Mouse (Mus musculus) hindbrain, embryonic 13.5 days (tissue): ENCODE results near the gene Abca13. TPM values are rescaled to one million over a fixed set of nuclear protein-coding genes. Genes with fewer than 3 reads are reported as not detected.

Experiments used
- ATAC-seq: fragments of 200-750 bp; cut with Nextera tagmentation; 2 replicates; pipeline ENCODE4 v1.8.0; 2017; ENCODE audit warnings: moderate TSS enrichment; ENCODE audit not compliant: low FRiP score
- H3K27ac ChIP-seq: fragments of 300-500 bp; sonication (generic); 2 replicates; pipeline ENCODE4 v1.5.1; 2015; ENCODE audit warnings: inconsistent platforms, mild to moderate bottlenecking, moderate library complexity
- H3K27me3 ChIP-seq: fragments of 300-500 bp; sonication (generic); 2 replicates; pipeline ENCODE4 v1.6.1; 2015; ENCODE audit warnings: mild to moderate bottlenecking, inconsistent platforms
- H3K36me3 ChIP-seq: fragments of 300-500 bp; sonication (generic); 2 replicates; pipeline ENCODE4 v1.6.1; 2015; ENCODE audit warnings: mild to moderate bottlenecking, inconsistent platforms
- H3K4me1 ChIP-seq: fragments of 300-500 bp; sonication (generic); replicated peaks from 2 replicates; pipeline ENCODE4 v1.6.1; 2015; ENCODE audit warnings: inconsistent platforms
- H3K4me2 ChIP-seq: fragments of 300-500 bp; sonication (generic); 2 replicates; pipeline ENCODE4 v1.6.1; 2015; ENCODE audit warnings: inconsistent platforms, mild to moderate bottlenecking, moderate library complexity
- H3K4me3 ChIP-seq: fragments of 300-500 bp; sonication (generic); 2 replicates; pipeline ENCODE4 v1.5.1; 2015; ENCODE audit warnings: mild to moderate bottlenecking, inconsistent platforms
- H3K9ac ChIP-seq: fragments of 300-500 bp; sonication (generic); 2 replicates; pipeline ENCODE4 v1.6.1; 2015; ENCODE audit warnings: mild to moderate bottlenecking, inconsistent platforms
- H3K9me3 ChIP-seq: fragments of 300-500 bp; sonication (generic); 2 replicates; pipeline ENCODE4 v1.6.1; 2016; ENCODE audit warnings: inconsistent platforms
- WGBS: fragments of 180-500 bp; shearing (Covaris S2); methylation state at CpG from one replicate; pipeline ENCODE4 v1.1.7; 2015; 5-methylcytosine and 5-hydroxymethylcytosine counted together
- polyA plus RNA-seq: library from polyadenylated mRNA; unstranded; fragments of >200 nt; fragmentation: Nextera tagmentation; extraction: Ambion mirVana; gene quantifications from 2 replicates; pipeline ENCODE4 v1.2.1, GENCODE M21; 2015

Abca13 gene
- polyA plus RNA-seq, 1 experiment from 2014 or later, result 0.01 TPM

DNA sequence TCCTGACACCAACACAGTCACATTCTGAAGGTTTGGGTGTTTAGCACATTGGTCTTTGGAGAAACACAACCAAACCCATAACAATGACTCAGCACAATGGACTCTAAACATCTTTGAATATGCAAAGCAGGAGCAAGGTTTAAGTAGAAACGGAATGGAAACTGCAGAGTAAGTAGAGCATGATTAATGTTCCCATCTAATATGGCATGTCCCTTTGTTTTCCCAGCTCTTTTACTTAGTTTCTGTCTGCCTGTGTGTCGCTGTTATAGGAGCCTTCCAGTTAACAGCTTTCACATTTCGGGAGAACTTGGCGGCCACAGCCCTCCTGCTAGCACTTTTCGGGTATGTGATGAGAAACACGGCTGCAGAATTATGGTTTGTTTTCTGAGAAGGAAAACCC lies 378.6 kb downstream of the Abca13 start:
- no peaks in the 10 kb centered on the region for H3K9me3 ChIP-seq
- H3K4me3 ChIP-seq, result no peak overlapping the region
- no peaks in the 10 kb centered on the region for H3K36me3 ChIP-seq
- WGBS, result 55% methylated on average over 6 of the region's 6 CpGs
- H3K4me2 ChIP-seq, result no peak overlapping the region
- ATAC-seq, result no peak
- H3K27ac ChIP-seq, result no peak overlapping the region
- H3K27me3 ChIP-seq, result no peaks in the 10 kb centered on the region
- H3K4me1 ChIP-seq, result no peaks in the 10 kb centered on the region
- no peak overlapping the region for H3K9ac ChIP-seq

DNA sequence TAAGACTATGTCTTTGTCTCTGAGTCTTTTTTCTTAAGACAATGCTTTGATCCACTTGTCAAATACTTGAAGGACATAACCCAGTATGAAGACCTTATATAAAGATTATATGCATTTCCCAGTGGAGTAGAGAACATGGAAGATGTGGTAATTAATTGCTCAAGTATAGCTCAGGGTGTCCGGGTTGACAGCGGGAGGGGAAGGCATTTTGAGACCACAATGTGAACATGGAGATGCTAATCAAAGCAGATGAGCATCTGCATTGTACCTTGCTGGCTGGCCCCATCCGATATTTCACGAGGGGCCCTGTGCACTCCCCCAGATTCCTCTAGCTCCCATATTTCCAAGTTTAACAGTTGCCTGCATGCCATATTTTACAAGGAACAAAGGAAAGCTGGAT lies 383.2 kb downstream of the Abca13 start:
- no peaks in the 10 kb centered on the region for H3K4me1 ChIP-seq
- no peak overlapping the region for H3K27ac ChIP-seq
- no peak overlapping the region for H3K9ac ChIP-seq
- no peak overlapping the region for H3K4me2 ChIP-seq
- no peaks in the 10 kb centered on the region for H3K27me3 ChIP-seq
- H3K9me3 ChIP-seq, result no peaks in the 10 kb centered on the region
- no peaks in the 10 kb centered on the region for H3K36me3 ChIP-seq
- H3K4me3 ChIP-seq, result no peak overlapping the region
- no peak for ATAC-seq
- 63% methylated on average over 4 of the region's 4 CpGs for WGBS

DNA sequence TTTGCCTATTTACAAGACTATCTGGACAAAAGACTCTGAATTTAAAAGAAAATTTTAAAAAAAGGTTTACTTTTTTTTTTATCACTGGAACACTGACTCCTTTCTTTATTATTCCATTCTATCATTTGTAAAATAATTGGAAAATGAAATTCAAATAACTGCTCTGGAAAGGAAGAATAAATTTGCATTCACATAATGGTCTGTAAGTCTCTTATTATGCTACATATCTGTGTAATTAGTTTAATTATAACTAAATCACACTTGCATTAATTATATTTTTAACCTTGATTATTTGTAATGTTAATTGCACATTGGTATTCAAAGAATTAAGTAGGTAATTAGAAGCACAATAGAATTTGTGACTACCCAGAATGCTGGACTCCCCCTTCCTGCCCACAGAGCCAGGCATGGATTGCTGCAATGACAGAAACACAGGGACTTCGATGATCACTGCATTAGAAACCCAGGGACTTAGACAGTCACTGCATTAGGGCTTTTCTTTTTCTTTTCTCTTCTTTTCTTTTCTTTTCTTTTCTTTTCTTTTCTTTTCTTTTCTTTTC lies 400.1 kb downstream of the Abca13 start:
- Histone ChIP-seq H3K4me2 (no peak overlapping the region), H3K36me3 (no peaks in the 10 kb centered on the region), H3K9ac (no peak overlapping the region), H3K4me1 (no peaks in the 10 kb centered on the region), H3K9me3 (no peaks in the 10 kb centered on the region), H3K27me3 (no peaks in the 10 kb centered on the region), H3K4me3 (no peak overlapping the region), H3K27ac (no peak overlapping the region)
- no peak; the same call in 1 of the 2 replicates for ATAC-seq
- 56% methylated on average over 1 of the region's 1 CpGs for WGBS

DNA sequence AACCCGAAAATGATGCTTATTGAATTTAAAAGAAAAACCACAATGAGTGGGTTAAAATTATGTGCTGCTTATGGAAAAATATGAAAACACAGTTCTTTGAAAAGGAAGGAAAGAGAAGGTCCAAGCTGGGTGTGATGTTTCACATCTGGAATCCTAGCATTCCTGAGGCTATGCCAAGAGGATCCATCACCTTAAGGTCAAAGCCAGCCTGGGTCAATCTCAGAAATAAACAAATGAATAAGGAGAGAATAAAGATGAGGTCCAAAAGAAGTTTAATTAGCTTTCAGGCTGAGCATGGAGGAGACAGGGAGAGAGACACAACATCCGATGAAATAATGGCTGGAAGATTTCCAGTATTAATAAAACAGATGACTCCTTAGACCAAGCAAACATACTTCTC lies 405.6 kb downstream of the Abca13 start:
- no peaks in the 10 kb centered on the region for H3K27me3 ChIP-seq

DNA sequence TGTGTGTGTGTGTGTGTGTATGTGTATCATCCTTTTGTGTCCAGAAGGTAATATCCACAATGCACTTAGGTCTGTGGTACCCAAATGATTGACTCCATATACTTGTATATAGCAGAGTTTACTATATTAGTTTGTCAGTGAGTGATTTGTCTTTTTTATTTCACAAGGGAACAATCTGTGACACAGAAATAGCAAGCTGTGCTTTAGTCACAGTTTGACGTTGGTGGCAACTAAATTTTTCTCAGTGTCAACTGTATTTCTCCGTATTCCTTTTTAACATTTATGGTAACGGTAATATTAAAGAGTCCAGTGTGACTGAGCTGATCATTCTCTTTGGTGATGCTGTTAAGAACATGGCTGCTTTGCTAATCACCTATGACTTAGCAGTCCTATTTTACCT lies 409.4 kb downstream of the Abca13 start:
- ATAC-seq, result no peak
- no peaks in the 10 kb centered on the region for H3K36me3 ChIP-seq
- no peak overlapping the region for H3K9ac ChIP-seq
- H3K4me1 ChIP-seq, result no peaks in the 10 kb centered on the region
- WGBS, result 90% methylated on average over 3 of the region's 3 CpGs
- no peaks in the 10 kb centered on the region for H3K9me3 ChIP-seq
- no peak overlapping the region for H3K27ac ChIP-seq
- no peak overlapping the region for H3K4me3 ChIP-seq
- H3K27me3 ChIP-seq, result no peaks in the 10 kb centered on the region
- no peak overlapping the region for H3K4me2 ChIP-seq

More for the DNA sequence above, 405.6 kb downstream of the Abca13 start:
- Histone ChIP-seq H3K27ac (no peak overlapping the region), H3K9me3 (no peaks in the 10 kb centered on the region), H3K9ac (no peak overlapping the region), H3K4me2 (no peak overlapping the region), H3K4me3 (no peak overlapping the region), H3K4me1 (no peaks in the 10 kb centered on the region), H3K36me3 (no peaks in the 10 kb centered on the region)
- no peak for ATAC-seq
- WGBS, result 79% methylated on average over 2 of the region's 2 CpGs

DNA sequence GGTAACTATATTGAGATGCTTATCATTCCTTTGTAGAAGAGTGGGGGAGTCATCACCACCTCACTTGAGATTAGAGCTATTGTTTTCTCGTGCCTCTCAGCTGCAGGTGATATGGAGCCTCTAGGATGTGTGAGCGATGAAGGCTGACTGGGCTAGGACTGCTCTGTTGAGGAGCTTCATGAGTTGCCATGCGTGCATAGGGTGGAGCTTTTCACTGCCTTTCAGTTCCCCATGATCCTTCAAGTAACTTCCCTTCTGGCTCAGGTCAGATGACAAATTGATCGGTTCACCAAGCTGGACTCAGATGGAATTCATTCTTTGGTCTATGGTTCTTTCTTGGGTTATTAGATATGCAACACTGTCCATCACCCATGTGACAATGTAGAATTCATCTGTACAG lies 410.4 kb downstream of the Abca13 start:
- WGBS, result 86% methylated on average over 4 of the region's 4 CpGs
- H3K9ac ChIP-seq, result no peak overlapping the region
- ATAC-seq, result no peak
- H3K4me1 ChIP-seq, result no peaks in the 10 kb centered on the region
- no peak overlapping the region for H3K27ac ChIP-seq
- H3K36me3 ChIP-seq, result no peaks in the 10 kb centered on the region
- H3K9me3 ChIP-seq, result no peaks in the 10 kb centered on the region
- H3K4me2 ChIP-seq, result no peak overlapping the region
- H3K4me3 ChIP-seq, result no peak overlapping the region
- no peaks in the 10 kb centered on the region for H3K27me3 ChIP-seq

DNA sequence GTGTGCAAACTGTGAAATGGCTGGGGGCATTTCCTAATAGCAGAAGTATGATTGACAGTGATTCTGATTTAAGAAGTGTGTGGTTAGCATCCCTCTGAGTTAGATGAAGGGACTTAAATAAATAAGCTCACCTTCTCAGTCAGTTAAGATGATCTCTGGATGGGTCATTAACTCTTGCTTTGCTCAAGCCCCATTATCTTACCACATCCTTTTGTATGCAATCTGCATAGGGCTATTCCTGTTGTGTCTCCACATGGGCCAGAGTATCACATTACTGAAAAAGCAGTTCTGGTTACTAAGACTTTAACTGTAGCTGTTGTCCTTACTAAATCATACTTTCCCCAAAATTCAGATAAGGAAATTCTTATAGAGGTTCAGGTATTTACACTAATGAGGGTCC lies 416.5 kb downstream of the Abca13 start:
- Histone ChIP-seq H3K27ac (no peak overlapping the region), H3K4me1 (no peaks in the 10 kb centered on the region), H3K4me3 (no peak overlapping the region), H3K4me2 (no peak overlapping the region), H3K27me3 (no peaks in the 10 kb centered on the region), H3K9ac (no peak overlapping the region), H3K36me3 (no peaks in the 10 kb centered on the region), H3K9me3 (no peaks in the 10 kb centered on the region)
- ATAC-seq, result no peak

DNA sequence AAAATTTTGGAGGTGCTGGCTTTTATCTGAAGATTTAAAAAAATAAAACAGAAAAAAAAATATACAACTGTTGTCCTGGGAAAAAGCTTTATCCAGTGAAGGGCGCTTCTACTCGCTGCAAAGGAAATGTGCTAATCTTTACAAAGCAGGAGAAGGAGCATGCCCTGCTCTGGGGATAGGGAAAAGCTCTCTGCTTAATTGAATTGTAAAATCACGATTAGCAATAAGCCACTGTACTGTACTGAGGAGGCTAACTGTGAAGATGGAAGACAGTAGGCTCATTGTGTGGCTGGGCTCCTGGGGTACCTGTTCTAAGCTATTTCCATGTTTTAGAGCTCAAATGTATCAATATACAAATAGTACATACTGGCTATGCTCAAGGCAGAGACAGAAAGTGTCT lies 417.3 kb downstream of the Abca13 start:
- no peak overlapping the region for H3K4me3 ChIP-seq
- no peak overlapping the region for H3K27ac ChIP-seq
- no peak overlapping the region for H3K9ac ChIP-seq
- H3K27me3 ChIP-seq, result no peaks in the 10 kb centered on the region
- WGBS, result 64% methylated on average over 3 of the region's 3 CpGs
- no peak overlapping the region for H3K4me2 ChIP-seq
- H3K9me3 ChIP-seq, result no peaks in the 10 kb centered on the region
- H3K4me1 ChIP-seq, result no peaks in the 10 kb centered on the region
- no peaks in the 10 kb centered on the region for H3K36me3 ChIP-seq
- no peak; the same call in 1 of the 2 replicates for ATAC-seq

DNA sequence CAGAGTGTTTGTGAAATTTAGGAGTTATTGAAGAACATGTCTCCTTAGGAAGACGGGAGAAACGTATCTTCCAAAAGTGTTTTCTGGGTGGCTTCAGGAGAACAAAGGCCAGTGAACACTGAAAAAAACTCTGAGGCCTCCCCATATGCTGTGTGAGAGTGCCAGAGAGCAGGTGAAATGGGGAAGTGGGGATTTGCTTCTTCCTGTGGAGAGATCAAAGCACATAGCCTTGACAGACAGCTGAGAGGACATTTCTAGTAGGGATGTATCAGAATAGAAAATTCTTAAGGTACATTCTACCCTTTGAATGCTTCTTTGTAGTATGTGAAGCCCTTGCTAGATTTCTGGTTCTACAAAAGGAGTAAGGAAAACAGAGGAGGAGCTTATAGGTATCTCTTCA lies 424.4 kb downstream of the Abca13 start:
- no peak overlapping the region for H3K9ac ChIP-seq
- 45% methylated on average over 2 of the region's 2 CpGs for WGBS
- no peak overlapping the region for H3K4me3 ChIP-seq
- H3K4me1 ChIP-seq, result no peaks in the 10 kb centered on the region
- no peak for ATAC-seq
- no peaks in the 10 kb centered on the region for H3K9me3 ChIP-seq
- H3K27me3 ChIP-seq, result no peaks in the 10 kb centered on the region
- H3K27ac ChIP-seq, result no peak overlapping the region
- no peak overlapping the region for H3K4me2 ChIP-seq
- H3K36me3 ChIP-seq, result no peaks in the 10 kb centered on the region

DNA sequence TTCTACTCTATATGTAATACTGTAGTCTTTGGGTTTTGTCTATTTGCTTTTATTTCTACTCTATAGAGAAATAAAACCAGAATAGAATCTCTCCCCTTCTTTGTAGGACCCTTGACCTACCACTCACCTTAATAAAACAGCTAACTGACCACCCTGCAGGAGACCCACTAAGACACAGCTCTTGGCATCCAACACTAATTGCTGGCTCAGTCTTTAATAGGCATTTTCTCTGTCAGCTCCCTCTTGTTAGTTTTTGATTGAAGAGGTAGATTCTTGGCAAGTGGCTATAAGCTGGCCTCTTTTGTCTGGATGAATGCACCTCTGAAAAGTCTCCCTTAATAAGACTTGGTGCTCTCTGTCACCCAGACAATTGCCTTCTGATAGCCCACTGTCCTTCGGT lies 424.9 kb downstream of the Abca13 start:
- no peak overlapping the region for H3K27ac ChIP-seq
- no peak overlapping the region for H3K4me3 ChIP-seq
- H3K9me3 ChIP-seq, result no peaks in the 10 kb centered on the region
- ATAC-seq, result no peak
- no peak overlapping the region for H3K4me2 ChIP-seq
- H3K27me3 ChIP-seq, result no peaks in the 10 kb centered on the region
- no peaks in the 10 kb centered on the region for H3K4me1 ChIP-seq
- 44% methylated on average over 1 of the region's 1 CpGs for WGBS
- no peak overlapping the region for H3K9ac ChIP-seq
- no peaks in the 10 kb centered on the region for H3K36me3 ChIP-seq

DNA sequence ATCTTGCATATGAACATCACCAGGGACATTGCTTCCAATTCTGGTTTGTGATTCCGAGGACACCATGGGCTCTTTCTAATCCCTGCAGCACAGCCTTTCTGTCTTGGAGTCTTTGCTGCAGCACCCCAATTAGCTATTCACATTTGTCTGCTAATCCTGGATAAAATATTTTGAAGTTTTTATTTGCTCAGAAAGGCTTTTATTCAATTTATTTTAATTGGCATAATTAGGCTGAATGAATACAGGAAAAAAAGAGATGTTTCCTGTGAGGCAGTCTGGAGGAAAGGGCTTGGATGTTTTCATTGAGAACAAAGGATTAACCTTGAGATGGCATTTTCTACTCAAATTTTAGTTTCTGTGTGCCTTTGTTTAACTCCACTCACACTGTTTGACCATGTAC lies 428.2 kb downstream of the Abca13 start:
- Histone ChIP-seq H3K27me3 (no peaks in the 10 kb centered on the region), H3K27ac (no peak overlapping the region), H3K36me3 (no peaks in the 10 kb centered on the region), H3K9me3 (no peaks in the 10 kb centered on the region), H3K4me1 (no peaks in the 10 kb centered on the region), H3K4me2 (no peak overlapping the region), H3K4me3 (no peak overlapping the region), H3K9ac (no peak overlapping the region)
- ATAC-seq, result no peak
- WGBS, result 82% methylated on average over 1 of the region's 1 CpGs

DNA sequence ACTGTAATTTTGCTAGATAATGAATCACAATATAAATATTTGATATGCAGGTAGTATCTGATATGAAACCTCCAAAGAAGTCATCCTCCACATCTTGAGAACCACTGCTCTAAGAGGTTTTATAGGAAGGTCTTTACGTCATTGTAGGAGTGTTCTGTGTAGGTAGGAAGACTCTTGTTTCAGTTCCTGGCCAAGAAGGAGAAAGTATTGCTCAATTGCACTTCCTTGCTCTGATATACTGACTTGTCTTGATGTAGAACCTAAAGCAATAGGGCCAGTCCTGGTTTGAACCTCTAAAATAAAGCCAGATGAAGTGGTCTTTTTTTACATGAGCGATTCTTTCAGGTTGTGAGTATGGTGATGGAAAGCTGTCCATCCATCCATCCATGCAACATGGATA lies 431.1 kb downstream of the Abca13 start:
- Histone ChIP-seq H3K27ac (no peak overlapping the region), H3K4me1 (no peaks in the 10 kb centered on the region), H3K9ac (no peak overlapping the region), H3K27me3 (no peaks in the 10 kb centered on the region), H3K4me2 (no peak overlapping the region), H3K4me3 (no peak overlapping the region), H3K9me3 (no peaks in the 10 kb centered on the region), H3K36me3 (no peaks in the 10 kb centered on the region)
- WGBS, result 91% methylated on average over 2 of the region's 2 CpGs
- ATAC-seq, result no peak

DNA sequence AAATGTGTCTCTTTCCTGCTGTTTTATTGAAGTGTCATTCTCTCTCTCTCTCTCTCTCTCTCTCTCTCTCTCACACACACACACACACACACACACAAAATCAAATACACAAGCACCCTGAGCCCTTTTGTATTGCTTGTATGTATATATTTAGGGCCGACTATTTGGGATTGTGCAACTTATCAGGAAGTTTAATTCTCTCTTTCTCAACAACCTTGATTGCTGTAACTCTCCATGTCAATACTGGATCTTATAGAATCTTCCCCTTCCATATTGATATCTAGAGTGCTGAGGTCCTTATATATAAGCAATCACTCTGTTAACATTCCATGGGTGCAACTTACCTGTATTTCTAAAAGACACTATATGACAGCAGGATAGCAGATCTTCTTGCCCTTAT lies 433.0 kb downstream of the Abca13 start:
- Histone ChIP-seq H3K4me2 (no peak overlapping the region), H3K4me3 (no peak overlapping the region), H3K36me3 (no peaks in the 10 kb centered on the region), H3K9me3 (no peaks in the 10 kb centered on the region), H3K9ac (no peak overlapping the region), H3K27ac (no peak overlapping the region), H3K27me3 (no peaks in the 10 kb centered on the region), H3K4me1 (no peaks in the 10 kb centered on the region)
- ATAC-seq, result no peak
- WGBS, result 78% methylated on average over 1 of the region's 1 CpGs

DNA sequence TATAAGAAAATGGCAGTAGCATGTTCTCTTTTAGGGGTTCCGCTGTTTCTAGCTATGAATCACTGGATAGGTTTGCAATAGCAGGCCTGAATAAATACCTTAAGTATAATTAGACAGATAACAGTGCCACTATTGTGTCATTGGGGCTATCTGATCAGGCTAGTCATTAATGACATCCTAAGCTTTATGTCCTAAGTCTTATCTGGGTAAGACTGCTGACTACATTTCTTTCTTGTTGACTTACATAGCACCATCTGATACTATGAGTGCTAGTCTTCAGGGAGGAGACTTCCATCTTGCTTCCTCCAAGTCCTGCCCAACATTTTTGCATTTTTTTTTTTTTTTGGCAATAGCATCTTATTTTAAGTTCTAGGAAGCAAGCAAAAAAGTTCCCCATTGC lies 434.1 kb downstream of the Abca13 start:
- Histone ChIP-seq H3K4me2 (no peak overlapping the region), H3K4me3 (no peak overlapping the region), H3K9ac (no peak overlapping the region), H3K36me3 (no peaks in the 10 kb centered on the region), H3K27me3 (no peaks in the 10 kb centered on the region), H3K4me1 (no peaks in the 10 kb centered on the region), H3K9me3 (no peaks in the 10 kb centered on the region), H3K27ac (no peak overlapping the region)
- ATAC-seq, result no peak
- WGBS, result 93% methylated on average over 1 of the region's 1 CpGs
